Mouse (Mus musculus): ENCODE measurements around the gene Col18a1. TPM values are rescaled to one million over a fixed set of nuclear protein-coding genes. Genes with fewer than 3 reads are reported as not detected.
A peak's percentile ranks its signal among the peaks of the same experiment; 100 is the strongest.

Col18a1 gene
- total RNA-seq, 2 experiments from 2014 or later, result 4.0 to 5.3 TPM

DNA sequence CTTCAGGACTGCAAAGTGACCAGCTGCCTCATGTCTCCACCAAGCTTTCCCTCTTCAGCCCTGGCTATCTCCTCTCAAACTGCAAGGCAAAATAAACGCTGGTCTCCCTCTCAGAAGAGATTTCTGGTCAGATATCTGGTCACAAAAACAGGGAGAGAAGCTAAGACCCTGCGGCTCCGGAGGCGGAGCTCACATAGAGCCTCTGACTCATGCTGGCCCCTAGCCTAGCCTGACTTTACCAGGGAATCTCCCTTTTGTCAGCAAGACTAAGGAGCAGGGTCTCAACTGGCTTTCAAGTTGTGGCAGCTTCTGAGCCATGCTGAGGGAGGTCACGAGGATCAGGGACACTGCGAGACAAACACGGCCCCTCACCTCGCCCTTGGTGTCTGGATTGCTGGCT lies 77.0 kb downstream of the Col18a1 start:
- intact Hi-C loops (cut with DNase I), result no loop called here

DNA sequence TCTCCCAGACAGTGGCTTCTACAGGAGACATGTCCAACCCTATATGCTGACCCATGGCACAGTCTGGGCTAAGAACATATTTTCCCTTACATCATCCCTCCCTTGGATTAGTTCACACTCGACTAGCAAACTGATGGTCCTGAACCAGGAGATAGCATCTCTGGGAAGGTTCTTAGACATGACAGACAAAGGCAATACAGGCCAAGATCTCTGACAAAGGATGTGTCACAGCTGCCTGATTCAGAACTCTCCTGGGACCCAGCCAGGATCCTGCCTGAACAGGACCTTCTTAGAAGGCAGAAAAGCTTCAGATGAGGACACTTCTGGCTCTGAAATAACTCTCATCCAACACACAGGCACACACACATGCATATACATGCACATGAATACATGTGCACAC lies 81.8 kb downstream of the Col18a1 start:
- intact Hi-C loops (cut with DNase I), result no loop called here
- DNase-seq (ENCODE audit: low spot score in 2 of 2), result no peak

More for the DNA sequence above, 77.0 kb downstream of the Col18a1 start:
- no peak for DNase-seq (ENCODE audit: low spot score in 2 of 2)

DNA sequence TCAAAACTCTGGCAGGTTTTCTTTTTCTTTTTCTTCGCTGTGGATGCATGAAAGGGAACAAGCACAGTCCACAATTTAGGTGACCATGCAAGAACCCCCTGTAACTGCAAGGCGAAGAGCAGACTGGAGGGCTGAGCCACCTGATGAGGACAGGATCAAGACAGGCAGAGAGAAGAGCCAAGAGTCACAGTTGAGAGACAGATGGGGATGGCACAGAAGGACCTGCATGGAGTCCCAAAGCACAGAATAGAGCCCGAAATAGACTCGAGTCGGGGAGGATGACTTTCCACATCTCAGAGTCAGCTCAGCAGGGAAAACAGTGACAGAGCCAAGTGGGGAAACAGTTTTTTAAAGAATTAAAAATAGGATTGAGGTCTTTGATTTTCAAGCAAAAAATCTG lies 83.4 kb downstream of the Col18a1 start:
- intact Hi-C loops (cut with DNase I), result loop anchor here (1.0 to 2.0 kb wide), 2 partner anchors 46 to 169 kb away; no protein-coding TSS in a partner anchor
- DNase-seq (ENCODE audit: low spot score in 2 of 2), result no peak

DNA sequence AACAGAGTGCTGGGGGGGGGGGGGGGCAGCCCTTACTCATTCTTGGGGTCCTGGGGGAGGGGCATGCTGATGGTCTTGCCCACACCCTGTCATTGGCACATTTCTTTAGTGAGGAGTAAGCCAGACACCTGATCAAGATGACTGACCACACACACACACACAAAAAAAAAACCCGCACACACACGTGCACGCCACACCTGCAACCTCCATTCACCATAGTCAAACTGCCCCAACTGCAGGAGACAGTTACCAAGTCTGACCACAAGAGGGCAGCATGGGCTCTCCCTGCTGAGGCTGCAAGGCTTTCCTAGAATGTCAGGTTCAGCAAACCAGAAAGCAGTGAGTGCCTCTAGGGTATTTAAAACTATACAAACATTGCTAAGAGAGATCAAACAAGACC lies 83.9 kb downstream of the Col18a1 start:
- intact Hi-C loops (cut with DNase I), result loop anchor here (1.0 to 2.0 kb wide), 2 partner anchors 46 to 170 kb away; no protein-coding TSS in a partner anchor
- peak; percentile 79 to 87 for DNase-seq (ENCODE audit: low spot score in 2 of 2)

DNA sequence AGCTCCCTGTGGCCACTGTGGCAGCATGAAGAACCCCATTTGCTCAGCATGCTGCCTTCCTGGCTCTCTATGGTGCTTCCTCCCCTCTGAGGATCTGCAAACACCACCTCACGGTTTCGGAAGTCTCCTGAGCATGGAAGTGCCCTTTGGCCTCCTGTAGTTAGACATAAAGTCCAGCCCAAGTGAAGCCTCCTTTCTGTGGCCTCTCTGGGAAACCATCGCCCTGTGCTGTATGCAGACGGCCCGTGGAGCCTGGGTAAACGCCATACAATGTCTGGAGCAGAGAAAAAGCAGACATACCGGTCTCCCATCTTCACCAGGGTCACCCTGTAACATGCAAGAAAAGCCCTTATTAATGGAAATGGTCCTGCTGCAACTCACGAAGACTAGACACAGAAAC lies 87.4 kb downstream of the Col18a1 start:
- DNase-seq (ENCODE audit: low spot score in 2 of 2), result no peak
- intact Hi-C loops (cut with DNase I), result no loop called here

DNA sequence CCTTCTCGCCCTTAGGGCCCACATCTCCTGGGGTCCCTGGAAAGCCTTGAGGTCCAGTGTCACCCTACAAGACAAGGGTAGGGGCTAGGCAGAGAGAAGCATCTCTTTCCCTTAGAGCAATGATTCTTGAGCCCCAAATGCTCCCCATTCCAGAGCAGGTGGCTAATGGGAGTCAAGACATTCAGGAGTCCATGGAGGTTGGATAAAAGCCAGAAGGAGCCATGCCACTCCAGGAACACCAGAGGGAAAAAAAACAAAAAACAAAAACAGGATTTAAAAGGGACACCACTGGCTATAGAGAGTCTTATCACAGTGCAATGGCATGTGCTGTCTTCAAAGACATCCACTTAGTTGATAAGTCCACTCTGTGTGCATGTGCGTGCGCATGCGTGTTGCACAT lies 87.9 kb downstream of the Col18a1 start:
- intact Hi-C loops (cut with DNase I), result no loop called here
- no peak for DNase-seq (ENCODE audit: low spot score in 2 of 2)

DNA sequence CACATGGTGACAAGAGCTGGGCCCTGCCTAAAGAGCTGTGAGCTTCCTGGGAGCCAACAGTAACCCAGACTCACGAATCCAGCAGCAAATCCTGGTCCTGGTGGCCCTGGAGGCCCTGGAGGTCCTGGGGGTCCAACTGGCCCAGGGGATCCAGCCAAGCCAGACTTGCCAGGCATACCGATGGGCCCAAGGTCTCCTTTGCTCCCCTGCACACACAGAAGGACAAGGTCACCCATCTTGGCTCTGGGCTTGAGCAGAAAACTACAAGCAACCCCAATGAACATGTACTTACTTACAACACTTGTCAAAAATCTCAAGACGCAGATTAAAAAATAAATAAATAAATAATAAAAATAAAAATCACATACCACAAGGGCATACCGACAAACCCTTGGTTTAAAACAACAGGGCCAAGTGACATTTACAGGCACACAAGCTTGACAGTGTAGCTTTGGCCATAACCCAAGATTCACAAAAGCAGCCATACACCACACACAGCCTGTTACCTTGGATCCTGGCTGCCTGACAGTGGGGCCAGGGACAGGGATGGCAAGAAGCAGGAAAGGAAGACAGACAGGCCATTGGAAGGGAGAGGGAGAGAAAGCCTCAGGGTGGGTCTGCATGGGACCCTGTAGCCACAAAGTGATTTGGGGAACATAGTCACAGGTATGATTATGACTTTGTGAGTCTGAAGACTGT lies 91.9 kb downstream of the Col18a1 start:
- DNase-seq (ENCODE audit: low spot score in 2 of 2), result no peak
- intact Hi-C loops (cut with DNase I), result no loop called here

DNA sequence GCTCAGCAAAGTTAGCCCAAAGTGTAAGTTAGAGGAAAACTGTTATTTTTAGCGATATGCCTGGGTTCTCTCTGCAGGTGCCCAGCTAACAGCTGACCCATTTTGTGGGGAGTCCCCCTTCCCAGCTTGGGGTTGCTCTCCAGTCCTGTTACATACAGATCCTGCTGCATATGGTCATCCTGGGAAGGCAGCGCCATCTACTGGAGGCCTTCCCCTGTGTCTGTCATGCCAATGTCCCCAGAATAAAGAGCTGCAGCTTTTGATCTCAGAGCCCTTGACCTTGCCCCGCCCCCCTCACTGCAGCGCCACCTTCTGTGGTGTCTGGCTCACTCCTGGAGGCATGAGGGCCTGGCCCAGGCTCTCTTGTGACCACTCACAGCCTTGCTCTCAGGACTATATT lies 96.3 kb downstream of the Col18a1 start:
- DNase-seq (ENCODE audit: low spot score in 2 of 2), result peak; percentile 57 to 58
- intact Hi-C loops (cut with DNase I), result loop anchor here (2.0 kb wide), 1 partner anchor 235 kb away; no protein-coding TSS in a partner anchor

DNA sequence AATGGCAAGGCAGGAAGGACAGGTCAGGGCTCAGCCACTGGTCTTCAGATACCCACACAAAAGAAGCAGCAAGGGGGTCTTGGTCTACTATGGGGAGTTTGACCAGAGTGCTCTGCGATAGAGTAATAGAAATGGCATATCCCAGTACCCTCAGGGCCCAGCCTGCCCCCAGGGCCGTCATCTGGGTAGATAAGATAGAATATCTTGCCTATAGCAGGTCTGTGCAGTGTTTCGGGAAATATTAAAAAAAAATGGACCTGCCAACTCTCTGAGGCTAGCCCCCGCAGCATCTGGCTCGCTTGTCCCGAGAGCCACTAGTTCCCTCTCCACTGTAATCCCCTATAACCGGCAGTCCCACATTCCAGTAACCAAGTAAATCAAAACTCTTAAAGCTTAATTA lies 97.9 kb downstream of the Col18a1 start:
- DNase-seq (ENCODE audit: low spot score in 2 of 2), result no peak
- intact Hi-C loops (cut with DNase I), result no loop called here

DNA sequence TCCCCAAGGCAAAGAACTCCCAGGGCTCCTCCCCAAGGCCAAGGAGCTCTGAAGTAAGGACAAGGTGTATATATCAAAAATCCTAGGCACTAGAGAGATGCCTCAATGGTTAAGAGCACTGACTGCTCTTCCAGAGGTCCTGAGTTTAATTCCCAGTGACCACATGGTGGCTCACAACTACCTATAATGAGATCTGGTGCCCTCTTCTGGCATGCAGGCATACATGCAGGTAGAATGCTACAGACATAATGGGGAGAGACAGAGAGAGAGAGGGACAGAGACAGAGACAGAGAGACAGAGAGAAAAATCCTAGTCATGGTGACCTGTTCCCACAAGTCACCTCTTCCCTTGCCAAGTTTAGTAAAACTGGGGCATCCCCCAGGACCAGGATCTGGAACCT lies 101.7 kb downstream of the Col18a1 start:
- intact Hi-C loops (cut with DNase I), result no loop called here
- DNase-seq (ENCODE audit: low spot score in 2 of 2), result no peak

DNA sequence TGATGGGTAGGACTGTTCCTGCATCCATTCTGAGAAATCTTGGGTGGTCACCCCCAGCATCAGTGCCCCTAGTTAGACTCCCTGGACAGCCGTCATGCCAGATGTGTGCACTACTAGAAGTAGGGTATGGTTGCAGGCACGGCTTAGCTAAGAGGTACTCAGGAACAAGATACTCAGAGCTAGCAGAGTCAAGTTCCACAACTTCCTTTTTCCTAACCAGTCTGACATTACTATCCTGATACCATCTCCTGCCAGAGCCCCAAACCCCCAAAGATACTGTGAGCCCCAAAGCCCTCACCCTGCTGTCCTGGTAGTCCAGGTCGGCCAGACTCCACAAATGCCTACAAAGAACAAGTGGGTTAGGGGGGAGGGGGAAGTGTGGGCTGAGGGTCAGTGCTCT lies 102.1 kb downstream of the Col18a1 start:
- DNase-seq (ENCODE audit: low spot score in 2 of 2), result no peak
- intact Hi-C loops (cut with DNase I), result no loop called here

DNA sequence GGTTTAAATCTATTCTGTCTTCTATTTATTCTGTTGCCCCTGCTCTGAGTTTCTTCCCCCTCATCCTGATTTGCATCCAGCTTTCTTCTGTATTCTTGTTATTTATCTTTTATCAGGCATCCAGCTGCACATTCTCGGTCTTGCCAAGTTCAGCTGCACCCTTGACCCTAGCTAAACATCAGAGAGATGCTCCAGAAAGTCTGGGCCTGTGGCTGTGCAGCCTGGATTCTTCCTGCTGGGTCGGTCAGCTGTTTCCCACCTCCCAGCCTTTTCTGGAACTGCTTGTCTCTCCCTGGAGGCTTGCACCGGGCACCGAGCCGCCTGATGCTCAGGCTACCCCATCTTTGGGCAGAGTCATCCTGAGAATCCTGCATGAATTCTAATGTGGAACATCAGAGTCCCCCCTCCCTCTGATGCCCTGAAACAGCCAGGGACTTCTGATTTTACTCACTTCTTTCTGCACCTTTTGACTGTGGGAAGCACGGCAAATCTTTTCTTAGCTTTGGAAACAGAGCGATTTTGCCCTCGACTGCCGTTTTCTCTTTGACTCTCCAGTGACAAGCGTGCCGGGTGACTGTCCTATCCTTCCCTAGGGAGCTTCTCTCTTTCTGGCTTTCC lies 103.8 kb downstream of the Col18a1 start:
- intact Hi-C loops (cut with DNase I), result no loop called here
- peak in 1 of 2 experiments; percentile 18 for DNase-seq (ENCODE audit: low spot score in 2 of 2)

DNA sequence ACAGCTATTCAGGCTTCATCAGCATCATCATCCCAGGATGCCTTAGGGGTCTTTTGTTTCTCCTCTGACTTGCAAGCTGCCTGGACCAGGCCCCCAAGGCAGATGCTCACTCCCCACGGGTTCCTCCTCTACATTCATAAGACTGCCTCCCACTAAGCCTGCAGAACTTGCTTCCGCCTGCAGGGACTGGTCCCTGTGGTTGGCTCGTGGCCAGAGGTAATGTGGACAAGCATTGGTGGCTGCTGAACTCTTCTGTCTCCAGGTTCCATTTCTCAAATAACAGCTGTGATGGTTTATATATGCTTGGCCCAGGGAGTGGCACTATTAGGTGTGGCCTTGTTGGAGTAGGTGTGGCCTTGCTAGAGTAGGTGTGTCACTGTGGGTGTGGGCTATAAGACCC lies 104.9 kb downstream of the Col18a1 start:
- DNase-seq (ENCODE audit: low spot score in 2 of 2), result no peak
- intact Hi-C loops (cut with DNase I), result no loop called here

DNA sequence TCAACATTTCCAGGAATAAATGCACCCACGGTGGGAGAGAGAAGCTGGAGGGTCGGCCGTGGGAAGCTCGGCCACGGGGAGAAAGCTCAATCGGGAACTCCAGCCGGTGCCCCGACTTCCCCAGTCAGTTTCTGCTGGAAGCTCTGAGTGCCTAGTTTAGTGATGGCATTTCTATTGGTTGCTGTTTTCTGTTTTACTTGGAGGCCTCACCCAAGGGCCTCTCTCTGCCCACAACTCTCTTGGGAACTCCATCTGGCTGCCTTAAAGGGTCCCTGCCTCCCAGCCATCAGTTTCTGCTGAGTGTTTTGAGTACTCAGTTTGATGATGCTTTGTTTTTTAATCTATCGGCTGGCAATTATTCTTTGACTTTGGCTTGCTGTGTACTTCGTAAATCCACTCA lies 109.6 kb downstream of the Col18a1 start:
- intact Hi-C loops (cut with DNase I), result no loop called here
- DNase-seq (ENCODE audit: low spot score in 2 of 2), result no peak

DNA sequence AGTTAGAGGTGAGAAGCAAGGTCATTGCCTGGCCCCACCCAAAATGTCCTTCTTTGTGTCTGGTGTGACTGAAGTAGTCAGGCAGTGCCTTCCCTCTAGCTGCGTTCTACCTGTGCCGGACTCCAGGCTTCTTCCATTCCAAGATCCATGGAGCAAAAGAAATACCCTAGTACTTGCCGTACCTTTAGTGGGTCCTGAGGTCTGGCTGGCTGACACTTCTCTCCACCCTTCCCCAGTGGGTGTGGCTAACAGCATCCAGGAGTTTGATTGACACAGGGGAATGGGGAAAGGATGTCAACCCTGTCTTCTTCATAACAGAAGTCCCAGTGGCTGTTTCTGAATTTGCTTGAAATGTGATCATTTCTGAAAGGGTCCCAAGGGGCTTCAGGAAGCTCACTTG lies 117.7 kb downstream of the Col18a1 start:
- intact Hi-C loops (cut with DNase I), result no loop called here
- no peak for DNase-seq (ENCODE audit: low spot score in 2 of 2)

DNA sequence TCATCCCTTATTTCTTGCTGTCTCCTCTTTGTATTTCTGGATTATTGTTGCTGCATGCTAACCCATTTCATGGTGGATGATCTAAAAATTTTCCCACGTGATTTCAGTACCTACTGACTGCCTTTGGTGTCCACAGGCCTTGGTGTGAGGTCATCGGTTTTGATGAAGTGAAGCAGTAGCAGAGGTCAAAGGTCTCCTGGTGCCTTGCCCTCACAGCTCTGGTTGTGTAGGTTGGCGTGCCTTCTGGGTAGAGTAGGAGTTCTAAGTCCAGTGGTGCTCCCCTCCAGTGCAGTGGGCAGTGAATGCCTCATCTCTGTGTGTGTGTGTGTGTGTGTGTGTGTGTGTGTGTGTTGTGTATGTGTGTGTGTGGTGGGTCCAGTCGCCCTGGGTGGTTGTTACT lies 118.2 kb downstream of the Col18a1 start:
- intact Hi-C loops (cut with DNase I), result no loop called here
- no peak for DNase-seq (ENCODE audit: low spot score in 2 of 2)

DNA sequence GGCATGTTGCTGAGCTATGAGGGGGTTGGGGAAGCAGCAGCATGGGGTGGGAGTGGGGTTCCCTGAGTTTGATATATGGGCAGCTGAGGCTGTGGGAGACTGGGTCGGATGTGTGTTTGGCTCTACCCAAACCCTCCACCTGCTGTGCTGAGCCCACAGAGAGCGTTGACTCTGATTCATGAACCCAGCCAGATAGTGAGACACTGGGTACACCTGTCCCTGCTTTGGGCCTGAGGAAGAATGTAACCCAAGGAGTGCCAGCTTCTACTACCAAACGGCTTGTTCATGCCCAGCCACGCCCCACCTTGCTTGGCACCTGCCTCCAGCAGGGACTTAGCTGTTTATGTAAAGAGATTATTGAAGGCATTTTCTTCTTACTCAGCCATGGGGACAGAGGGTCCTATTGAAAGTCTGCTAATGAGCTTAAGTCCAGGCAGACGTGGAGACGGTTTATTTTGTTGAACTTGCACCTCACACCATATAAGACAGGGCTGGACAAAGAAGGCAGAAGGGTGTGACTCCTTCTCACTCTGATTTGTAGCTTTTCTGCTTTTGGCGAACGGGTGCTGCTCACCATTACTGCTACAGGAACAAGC lies 127.7 kb downstream of the Col18a1 start:
- DNase-seq (ENCODE audit: low spot score in 2 of 2), result no peak
- intact Hi-C loops (cut with DNase I), result no loop called here

DNA sequence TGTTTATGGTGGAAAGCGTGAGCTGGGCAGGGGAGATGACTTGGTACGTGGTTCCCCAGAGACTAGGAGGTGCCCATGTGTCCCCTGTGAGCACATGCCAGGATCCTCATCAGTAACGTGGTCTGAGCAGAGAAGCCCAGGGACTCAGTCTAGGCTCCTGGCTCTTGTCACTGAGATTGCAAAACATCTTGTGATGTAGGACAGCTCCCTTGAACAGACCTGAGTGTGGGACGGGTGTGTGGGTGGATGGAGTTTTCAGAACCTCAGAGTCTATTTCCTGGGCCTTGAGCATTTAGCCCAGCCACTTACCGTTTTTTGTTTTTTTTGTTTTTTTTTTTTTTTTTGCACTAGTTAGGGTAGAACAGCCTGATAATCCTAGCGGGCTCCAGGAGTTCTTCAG lies 130.9 kb downstream of the Col18a1 start:
- intact Hi-C loops (cut with DNase I), result no loop called here

DNA sequence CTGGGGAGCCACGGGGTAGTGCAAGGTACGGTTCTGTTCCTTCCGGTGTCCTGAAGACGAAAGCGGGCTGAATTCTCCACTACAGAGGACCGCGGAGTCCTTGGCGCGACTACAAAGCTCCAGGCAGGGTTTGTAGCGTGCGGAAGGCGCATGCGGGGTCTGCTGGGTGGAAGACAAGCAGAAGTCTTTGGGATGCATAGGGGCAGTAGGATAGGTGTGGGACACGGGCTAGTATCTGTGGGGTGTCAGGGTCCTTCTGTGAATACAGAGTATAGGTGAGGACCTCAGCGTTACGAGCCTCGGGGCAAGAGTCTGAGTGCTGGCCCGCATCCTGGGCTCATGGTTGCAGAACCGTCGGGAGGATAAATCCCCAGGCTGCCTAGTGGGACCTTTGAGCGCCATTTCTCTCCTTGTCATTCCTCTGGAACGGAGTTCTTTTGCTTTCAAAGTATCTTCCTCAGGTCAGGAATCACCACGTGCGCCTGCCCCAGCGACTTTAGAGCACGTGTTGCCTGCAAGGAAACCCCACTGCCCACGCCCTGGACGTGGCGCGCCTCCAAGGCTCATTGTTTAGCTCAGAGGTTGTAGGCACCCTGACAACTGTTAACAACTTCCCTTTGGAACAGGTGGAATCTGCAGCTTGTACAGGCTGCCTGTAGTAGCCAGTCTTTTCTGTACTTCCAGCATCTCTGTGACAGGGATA lies 132.9 kb downstream of the Col18a1 start:
- intact Hi-C loops (cut with DNase I), result no loop called here
- DNase-seq (ENCODE audit: low spot score in 2 of 2), result peak in 1 of 2 experiments; percentile 78

More for the DNA sequence above, 130.9 kb downstream of the Col18a1 start:
- DNase-seq (ENCODE audit: low spot score in 2 of 2), result peak; percentile 61 to 95

DNA sequence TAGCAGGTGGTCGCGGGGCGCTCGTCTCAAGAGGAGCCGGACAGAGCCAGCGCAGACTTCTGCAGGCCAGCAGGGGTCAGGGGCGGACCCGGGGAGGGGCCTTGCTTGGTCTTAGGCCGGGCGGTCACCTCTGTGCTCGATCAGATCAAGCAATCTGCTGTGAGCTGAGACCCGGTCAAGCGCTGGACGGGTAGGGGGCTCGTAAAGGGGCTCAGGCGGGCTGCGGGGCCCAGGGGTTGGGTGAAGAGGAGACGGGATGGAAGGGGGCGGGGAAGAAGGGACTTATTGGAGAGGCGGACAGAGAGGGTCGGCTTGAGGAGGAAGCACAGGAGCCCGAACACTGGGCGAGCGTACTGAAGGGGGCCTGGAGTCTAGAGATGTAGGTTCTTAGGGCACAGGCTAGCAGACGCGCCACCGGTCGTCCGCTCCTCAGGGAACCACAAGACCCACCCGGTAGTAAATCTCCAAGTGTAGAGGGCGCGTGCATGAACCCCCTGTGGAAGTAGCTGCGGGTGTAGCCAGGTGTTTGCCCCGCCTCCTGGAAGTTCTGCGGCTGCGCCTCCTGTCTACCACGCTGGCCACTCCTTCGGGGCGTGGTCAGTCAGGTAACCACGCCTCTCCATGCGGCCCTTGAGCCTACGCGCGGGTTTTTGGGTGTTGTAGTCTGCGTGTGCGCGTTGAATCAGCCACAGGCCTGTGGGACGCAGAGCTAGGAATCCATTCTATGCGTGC lies 133.6 kb downstream of the Col18a1 start:
- intact Hi-C loops (cut with DNase I), result no loop called here
- DNase-seq (ENCODE audit: low spot score in 2 of 2), result peak; percentile 94 to 98
